In the genomic region with DNA sequence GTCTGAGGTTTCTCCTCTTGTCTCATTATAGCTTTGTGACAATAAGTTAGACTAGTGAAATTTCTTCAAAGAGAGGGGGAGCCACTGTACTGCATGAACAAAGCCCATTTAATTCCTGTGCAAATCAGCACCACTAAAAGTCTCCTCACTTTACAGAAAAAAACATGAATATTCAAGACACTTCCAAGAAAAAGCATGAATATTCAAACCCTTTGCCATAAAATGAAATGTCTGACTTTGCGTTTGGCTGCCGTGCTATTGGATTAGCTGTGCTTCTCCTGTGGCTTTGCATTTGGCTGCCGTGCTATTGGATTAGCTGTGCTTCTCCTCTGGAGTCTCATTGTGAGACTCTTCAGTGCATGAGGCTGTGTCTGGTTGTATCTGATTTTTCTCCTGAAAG, we compare ENCODE assay signal across 18 mouse cellular contexts.
A peak's percentile ranks its signal among the peaks of the same experiment; 100 is the strongest.
DNase-seq lines count a peak whose midpoint lies in the region; ATAC-seq and TF ChIP-seq lines count a peak whose summit lies in the region.
"Had no signal": no experiment of that assay in that cellular context is flagged by ENCODE, and none has a peak within 500 bp of the region (broad histone marks: within the 10 kb centered on the region; RNA-seq: fewer than 3 reads in every experiment).

No protein-coding gene starts in this region.

- H3K27me3 ChIP-seq in kidney, postnatal 0 days (ENCODE audit: insufficient read depth, low read length) = no peaks in the 10 kb centered on the region
- no peaks in the 10 kb centered on the region for H3K27me3 ChIP-seq in forebrain, embryonic 15.5 days
- no peaks in the 10 kb centered on the region for H3K27me3 ChIP-seq in midbrain, embryonic 13.5 days
- H3K27me3 ChIP-seq: embryonic facial prominence, embryonic 13.5 days; liver, embryonic 15.5 days; stomach, embryonic 15.5 days had no signal

- H3K27ac ChIP-seq in kidney, postnatal 0 days = no peak overlapping the region
- peak overlapping the region; percentile 33 for H3K27ac ChIP-seq in forebrain, embryonic 15.5 days (replicated peaks)
- H3K27ac ChIP-seq in midbrain, embryonic 13.5 days = no peak overlapping the region; the same call in 1 of the 2 replicates
- H3K27ac ChIP-seq: embryonic facial prominence, embryonic 13.5 days; liver, embryonic 15.5 days; stomach, embryonic 15.5 days had no signal

- no peaks in the 10 kb centered on the region for H3K36me3 ChIP-seq in kidney, postnatal 0 days (ENCODE audit: insufficient read depth, low read length)
- no peaks in the 10 kb centered on the region for H3K36me3 ChIP-seq in forebrain, embryonic 15.5 days
- H3K36me3 ChIP-seq in midbrain, embryonic 13.5 days = no peaks in the 10 kb centered on the region
- H3K36me3 ChIP-seq: embryonic facial prominence, embryonic 13.5 days; liver, embryonic 15.5 days; stomach, embryonic 15.5 days had no signal

- H3K9ac ChIP-seq in kidney, postnatal 0 days (ENCODE audit: low read depth, low read length) = no peak overlapping the region
- H3K9ac ChIP-seq in forebrain, embryonic 15.5 days (replicated peaks) = no peak overlapping the region
- no peak overlapping the region for H3K9ac ChIP-seq in midbrain, embryonic 13.5 days (replicated peaks)
- H3K9ac ChIP-seq: embryonic facial prominence, embryonic 13.5 days; liver, embryonic 15.5 days; stomach, embryonic 15.5 days had no signal

- H3K4me2 ChIP-seq in kidney, postnatal 0 days (ENCODE audit: low read length) = no peak overlapping the region
- H3K4me2 ChIP-seq in forebrain, embryonic 15.5 days (replicated peaks) = no peak overlapping the region
- H3K4me2 ChIP-seq in midbrain, embryonic 13.5 days (replicated peaks) = no peak overlapping the region
- H3K4me2 ChIP-seq: embryonic facial prominence, embryonic 13.5 days; liver, embryonic 15.5 days; stomach, embryonic 15.5 days had no signal

- no peak overlapping the region for H3K4me3 ChIP-seq in kidney, postnatal 0 days (replicated peaks; ENCODE audit: low read depth, low read length)
- H3K4me3 ChIP-seq in forebrain, embryonic 15.5 days = no peak overlapping the region
- H3K4me3 ChIP-seq in midbrain, embryonic 13.5 days (replicated peaks) = no peak overlapping the region
- H3K4me3 ChIP-seq: embryonic facial prominence, embryonic 13.5 days; liver, embryonic 15.5 days; stomach, embryonic 15.5 days had no signal

- no peaks in the 10 kb centered on the region for H3K9me3 ChIP-seq in kidney, postnatal 0 days (replicated peaks; ENCODE audit: low read length)
- no peaks in the 10 kb centered on the region for H3K9me3 ChIP-seq in forebrain, embryonic 15.5 days
- no peaks in the 10 kb centered on the region for H3K9me3 ChIP-seq in midbrain, embryonic 13.5 days
- H3K9me3 ChIP-seq: embryonic facial prominence, embryonic 13.5 days; liver, embryonic 15.5 days; stomach, embryonic 15.5 days had no signal

- DNase-seq in kidney, postnatal 0 days (ENCODE audit: low spot score) = no peak
- no peak for DNase-seq in kidney, adult 18-20 months
- peak; percentile 13 for DNase-seq in R1 (ENCODE audit: low read depth, low spot score)
- no peak for DNase-seq in retina, postnatal 1 day
- DNase-seq in testis, postnatal 14 days (ENCODE audit: low spot score) = no peak
- no peak for DNase-seq in heart, adult 8-10 months (ENCODE audit: low spot score)
- DNase-seq: adrenal gland, postnatal 25 days; B cell, adult 2 months; cerebellum, adult 11 months; cerebellum, postnatal 36 days; kidney, postnatal 14 days; thymus, postnatal 36 days had no signal

- ATAC-seq in kidney, postnatal 0 days (replicated peaks; ENCODE audit: low FRiP score, low read depth) = no peak
- ATAC-seq in forebrain, embryonic 15.5 days (replicated peaks) = peak; percentile 90
- ATAC-seq in midbrain, embryonic 13.5 days = peak; percentile 87
- ATAC-seq: inflammation-experienced regulatory T-cells, adult 6 months had no signal

- no peaks in the 10 kb centered on the region for H3K4me1 ChIP-seq in kidney, postnatal 0 days (replicated peaks; ENCODE audit: insufficient read depth, low read length)
- peaks cover 15% of the 10 kb centered on the region for H3K4me1 ChIP-seq in forebrain, embryonic 15.5 days
- peaks cover 10% of the 10 kb centered on the region; the same call in 1 of the 2 replicates for H3K4me1 ChIP-seq in midbrain, embryonic 13.5 days (replicated peaks)
- H3K4me1 ChIP-seq: liver, embryonic 15.5 days; stomach, embryonic 15.5 days had no signal

- TF ChIP-seq CTCF in kidney, postnatal 0 days (IDR thresholded peaks at IDR 0.05; ENCODE audit: low read depth) = peak; percentile 39; the same call in 1 of the 2 replicates

- 82% methylated on average over 3 of the region's 3 CpGs for WGBS in kidney, postnatal 0 days
- 16% methylated on average over 3 of the region's 3 CpGs for WGBS in forebrain, embryonic 15.5 days
- 11% methylated on average over 3 of the region's 3 CpGs for WGBS in midbrain, embryonic 13.5 days
